Mouse (Mus musculus): ENCODE data around the gene Tnni3k.

Tnni3k gene

DNA sequence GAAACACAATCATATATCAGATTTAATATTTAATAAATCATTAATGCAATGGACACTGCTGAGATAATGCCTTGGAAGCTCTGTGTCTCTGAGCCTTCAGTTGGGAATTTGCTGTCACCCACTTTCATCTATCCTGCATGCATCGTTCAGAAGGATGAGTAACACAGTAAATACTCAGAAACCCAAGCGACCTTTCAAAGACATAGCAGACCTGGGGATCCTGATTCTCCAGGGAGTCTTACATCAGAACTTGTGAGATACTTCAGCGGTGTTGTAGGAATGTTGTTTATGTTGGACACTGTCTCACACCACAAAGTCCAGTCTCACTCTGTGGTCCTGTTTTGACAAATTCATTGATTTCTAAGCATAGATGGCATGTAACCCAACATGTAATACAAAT is 294.1 kb downstream of the Tnni3k start:
- DNase-seq (ENCODE audit: low spot score), result no peak

DNA sequence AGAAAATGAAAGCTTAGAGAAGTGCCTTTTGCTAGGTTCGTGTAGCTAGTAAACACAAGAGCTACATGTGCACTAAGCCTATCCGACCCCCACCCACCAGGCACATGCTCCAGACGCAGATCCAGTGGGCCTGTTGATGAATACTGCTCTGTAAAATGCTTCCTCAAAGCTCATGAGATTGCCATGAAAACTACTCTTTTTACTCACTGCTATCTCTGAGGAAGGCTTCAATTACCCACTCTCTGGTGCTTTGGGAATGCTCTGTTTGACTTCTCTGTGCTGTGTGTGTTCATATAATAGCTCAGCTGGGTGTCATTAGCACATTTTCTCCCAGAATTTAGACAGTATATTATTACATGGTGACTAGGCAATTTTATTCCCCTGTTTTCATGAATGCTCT is 297.1 kb downstream of the Tnni3k start:
- no peak for DNase-seq (ENCODE audit: low spot score)

DNA sequence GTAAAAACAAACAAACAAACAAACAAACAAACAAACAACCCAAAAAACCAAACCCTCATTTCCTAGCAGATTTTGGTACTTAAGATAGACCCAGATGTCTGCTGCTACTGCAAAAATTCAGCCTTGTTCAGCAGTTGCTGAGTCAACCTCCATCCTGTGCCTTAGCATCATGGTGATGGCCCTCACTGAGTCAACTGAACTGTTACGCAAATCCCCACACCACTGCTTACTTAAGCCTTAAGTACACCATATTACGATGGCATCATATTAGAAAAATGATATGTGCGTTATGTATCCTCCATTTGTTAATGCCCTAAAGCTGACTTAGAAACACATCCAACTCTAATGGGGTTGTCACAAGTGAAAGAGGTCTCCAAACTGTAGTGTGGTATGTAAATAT is 300.0 kb downstream of the Tnni3k start:
- no peak for DNase-seq (ENCODE audit: low spot score)

DNA sequence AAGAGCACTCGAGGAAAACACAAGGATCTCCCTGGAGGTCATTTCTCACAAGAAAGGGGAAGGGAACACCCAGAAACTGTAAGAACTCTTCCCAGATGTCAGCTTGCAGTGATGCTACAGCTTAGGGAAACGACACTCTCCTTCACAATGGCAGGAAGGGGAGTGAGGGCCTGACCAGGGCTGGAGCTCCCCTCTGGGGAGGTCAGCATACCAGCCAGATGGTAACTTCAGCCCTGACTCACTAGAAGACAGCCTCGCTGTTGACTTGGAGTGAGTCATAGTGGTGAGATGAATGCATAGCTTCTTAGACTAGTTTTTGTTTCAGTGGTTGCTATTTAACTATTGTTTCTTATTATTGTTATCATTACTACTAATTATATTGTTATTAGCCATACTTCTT is 300.7 kb downstream of the Tnni3k start:
- DNase-seq (ENCODE audit: low spot score), result no peak

DNA sequence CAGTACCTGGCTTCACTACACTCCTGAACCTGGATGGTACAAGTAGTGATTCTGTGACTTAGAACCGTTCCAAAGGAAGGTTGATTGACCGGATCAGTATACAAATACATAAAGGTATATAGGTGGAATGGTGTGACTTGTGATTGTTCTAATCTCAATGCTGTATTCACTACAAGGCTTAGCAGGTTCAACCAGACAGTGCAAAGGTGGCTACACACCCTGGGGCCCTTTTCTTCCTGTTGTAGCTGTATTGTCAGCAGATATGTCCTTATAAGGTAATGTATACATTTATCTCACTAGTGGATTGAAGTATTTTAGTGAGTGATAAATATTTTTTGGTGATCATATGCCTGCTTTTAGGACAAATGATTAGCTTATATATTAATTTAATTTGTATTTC is 310.9 kb downstream of the Tnni3k start:
- DNase-seq (ENCODE audit: low spot score), result no peak

DNA sequence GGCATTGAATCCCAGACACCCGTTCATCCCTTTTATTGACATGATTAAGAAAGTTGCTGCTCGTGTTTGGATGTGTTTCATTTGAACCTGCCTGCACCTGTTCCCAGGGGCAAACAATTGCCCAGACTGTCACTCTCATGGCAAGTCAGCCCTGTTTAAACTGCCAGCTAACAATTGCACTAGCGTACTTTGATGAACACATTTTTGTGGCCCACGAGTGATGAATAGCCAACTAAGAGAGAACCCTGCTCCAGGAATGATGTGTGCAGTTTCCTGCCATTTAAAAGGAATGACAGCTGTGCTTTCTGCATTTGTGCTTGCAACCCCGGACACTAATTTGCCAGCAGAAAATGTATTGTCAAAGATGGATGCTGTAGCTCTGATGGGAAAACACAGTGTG is 312.3 kb downstream of the Tnni3k start:
- no peak for DNase-seq (ENCODE audit: low spot score)

DNA sequence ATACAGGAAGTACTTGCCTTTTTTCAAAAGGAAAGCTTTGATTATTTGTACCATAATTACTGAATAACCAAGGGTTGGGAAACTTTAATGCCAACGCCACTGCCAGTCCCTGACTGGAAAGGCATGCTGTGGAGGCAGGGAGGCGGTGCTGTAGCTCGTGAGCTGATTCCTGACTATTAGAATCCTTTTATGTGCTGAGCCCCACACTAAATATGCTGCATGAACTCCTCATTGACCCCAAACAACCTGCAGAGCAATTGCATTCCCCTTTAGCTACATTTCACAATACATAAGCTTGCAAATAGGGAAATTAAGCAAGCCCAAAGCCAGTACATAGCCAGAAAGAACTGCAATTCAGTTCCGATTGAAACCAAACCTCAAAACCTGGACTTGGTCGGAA is 313.7 kb downstream of the Tnni3k start:
- DNase-seq (ENCODE audit: low spot score), result no peak
